Mouse (Mus musculus) liver, postnatal 0 days (tissue): Measurements from ENCODE around the gene Cmtr1. TPM values are rescaled to one million over a fixed set of nuclear protein-coding genes. Genes with fewer than 3 reads are reported as not detected.
A peak's percentile ranks its signal among the peaks of the same experiment; 100 is the strongest.

Experiments used
- ATAC-seq: fragments of 200-750 bp; cut with Nextera tagmentation; 2 replicates; pipeline ENCODE4 v1.8.0; 2017; ENCODE audit warnings: mild to moderate bottlenecking, moderate library complexity
- DNase-seq: peaks from one replicate; pipeline ENCODE4 v3.0.0-alpha.2; 2016
- H3K27ac ChIP-seq: fragments of 300-500 bp; sonication (generic); 2 replicates; pipeline ENCODE4 v1.5.1; 2014; ENCODE audit warnings: antibody characterized with exemption, moderate library complexity, mild to moderate bottlenecking, low read depth
- H3K27me3 ChIP-seq: fragments of 300-500 bp; sonication (generic); 2 replicates; pipeline ENCODE4 v1.6.1; 2014; ENCODE audit warnings: low read length, control low read depth, mixed read lengths; ENCODE audit not compliant: insufficient read depth
- H3K36me3 ChIP-seq: fragments of 300-500 bp; sonication (generic); replicated peaks from 2 replicates; pipeline ENCODE4 v1.6.1; 2014; ENCODE audit warnings: mild to moderate bottlenecking, control low read depth, low read length, moderate library complexity, mixed read lengths; ENCODE audit not compliant: insufficient read depth
- H3K4me1 ChIP-seq: fragments of 300-500 bp; sonication (generic); 2 replicates; pipeline ENCODE4 v1.6.1; 2014; ENCODE audit warnings: antibody characterized with exemption, mild to moderate bottlenecking, control low read depth; ENCODE audit not compliant: insufficient read depth
- H3K4me2 ChIP-seq: fragments of 300-500 bp; sonication (generic); 2 replicates; pipeline ENCODE4 v1.6.1; 2014; ENCODE audit warnings: low read depth, mild to moderate bottlenecking, low read length, moderate library complexity, mixed read lengths
- H3K4me3 ChIP-seq: fragments of 300-500 bp; sonication (generic); 2 replicates; pipeline ENCODE4 v1.5.1; 2014; ENCODE audit warnings: low read depth, low read length
- H3K9ac ChIP-seq: fragments of 300-500 bp; sonication (generic); replicated peaks from 2 replicates; pipeline ENCODE4 v1.6.1; 2014; ENCODE audit warnings: mild to moderate bottlenecking, moderate library complexity
- H3K9me3 ChIP-seq: fragments of 300-500 bp; sonication (generic); 2 replicates; pipeline ENCODE4 v1.6.1; 2016; ENCODE audit warnings: mild to moderate bottlenecking, control low read depth, low read length, mixed read lengths
- CTCF ChIP-seq: sonication (generic); IDR thresholded peaks from 2 replicates; pipeline ENCODE4 v1.5.1; 2016; ENCODE audit warnings: antibody characterized with exemption, low read depth
- EP300 ChIP-seq: IDR thresholded peaks from 2 replicates; pipeline ENCODE4 v1.6.1; 2016; ENCODE audit warnings: antibody characterized with exemption, low read depth, mild to moderate bottlenecking
- WGBS: fragments of 180-500 bp; shearing (Covaris S2); extraction: QIAGEN DNeasy Blood & Tissue Kit; methylation state at CpG from one replicate; pipeline ENCODE4 v1.1.7; 2014; ENCODE audit not compliant: insufficient replicate concordance; 5-methylcytosine and 5-hydroxymethylcytosine counted together
- polyA plus RNA-seq: library from polyadenylated mRNA; unstranded; fragments of >200 nt; fragmentation: Nextera tagmentation; extraction: Ambion mirVana; gene quantifications from 2 replicates; pipeline ENCODE4 v1.2.1, GENCODE M21; 2015

Cmtr1 gene
- polyA plus RNA-seq, 1 experiment from 2014 or later, result 57.2 TPM

DNA sequence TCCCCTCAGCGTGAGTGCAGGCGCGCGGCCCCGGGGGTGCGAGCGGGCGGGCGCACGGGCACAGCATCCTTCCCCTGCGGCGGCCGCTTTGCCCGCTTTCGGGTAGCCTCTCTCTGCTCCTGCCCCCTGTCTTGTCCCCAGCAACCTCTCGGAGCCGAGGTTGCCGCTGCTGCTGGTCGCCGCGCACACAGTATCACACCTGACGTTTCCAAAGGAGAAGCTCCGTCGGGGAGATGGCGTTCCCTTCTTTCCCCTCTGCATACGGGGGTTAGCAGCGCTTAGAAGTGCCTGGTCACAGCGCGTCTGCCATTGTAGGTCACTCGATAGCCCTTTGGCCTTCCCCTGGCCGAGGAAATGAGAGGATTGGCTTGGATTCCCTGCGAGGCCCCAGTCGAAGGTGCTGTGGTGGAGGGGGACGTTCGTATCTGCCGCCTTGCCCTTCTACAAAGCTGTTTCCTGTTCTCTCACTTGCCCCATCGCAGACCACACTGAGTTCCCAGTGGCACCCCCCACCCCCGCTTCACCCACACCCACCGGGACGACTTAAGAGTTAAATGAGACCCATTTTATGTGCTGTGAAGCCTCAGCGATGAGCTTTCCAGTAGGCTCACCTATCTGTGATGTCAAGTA, 482 bp downstream of the Cmtr1 start:
- H3K9me3 ChIP-seq, result no peaks in the 10 kb centered on the region
- H3K27me3 ChIP-seq, result no peaks in the 10 kb centered on the region
- ATAC-seq (peak; percentile 57), DNase-seq (no peak)
- H3K4me2 ChIP-seq, result peak overlapping the region; percentile 80
- WGBS, result under 1% methylated on average over 33 of the region's 41 CpGs
- peak overlapping the region; percentile 97 for H3K9ac ChIP-seq
- peaks cover 4% of the 10 kb centered on the region; the same call in 1 of the 2 replicates for H3K4me1 ChIP-seq
- H3K36me3 ChIP-seq, result peaks cover 23% of the 10 kb centered on the region
- TF ChIP-seq CTCF, result 0 out of 2 replicates have a peak, but pooled peaks have one; percentile 15
- TF ChIP-seq EP300, result no peak
- H3K27ac ChIP-seq, result peak overlapping the region; percentile 99
- peak overlapping the region; percentile 95 for H3K4me3 ChIP-seq

DNA sequence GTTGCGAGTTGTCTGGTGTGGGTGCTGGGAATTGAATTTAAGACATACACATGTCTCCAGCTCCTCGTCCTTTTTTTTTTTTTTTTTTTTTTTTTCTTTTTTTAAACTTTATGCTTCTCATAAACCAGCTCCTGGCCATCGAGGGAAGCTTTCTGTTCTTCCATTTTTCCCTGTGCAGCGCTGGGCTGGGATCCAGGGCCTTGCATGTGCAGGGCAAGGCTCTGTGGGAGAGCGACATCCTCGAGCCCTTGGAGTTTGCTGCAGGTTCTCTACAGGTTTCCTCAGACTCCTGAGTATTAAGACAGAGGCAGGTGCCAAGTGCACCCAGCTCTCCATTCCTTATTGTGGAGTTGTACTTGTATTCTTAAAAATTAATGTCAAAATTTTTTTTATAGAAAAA, 1.8 kb downstream of the Cmtr1 start:
- Histone ChIP-seq H3K4me2 (peak overlapping the region; percentile 80), H3K9ac (0 out of 2 replicates have a peak overlapping the region, but pooled peaks have one; percentile 21)
- no peak for DNase-seq

DNA sequence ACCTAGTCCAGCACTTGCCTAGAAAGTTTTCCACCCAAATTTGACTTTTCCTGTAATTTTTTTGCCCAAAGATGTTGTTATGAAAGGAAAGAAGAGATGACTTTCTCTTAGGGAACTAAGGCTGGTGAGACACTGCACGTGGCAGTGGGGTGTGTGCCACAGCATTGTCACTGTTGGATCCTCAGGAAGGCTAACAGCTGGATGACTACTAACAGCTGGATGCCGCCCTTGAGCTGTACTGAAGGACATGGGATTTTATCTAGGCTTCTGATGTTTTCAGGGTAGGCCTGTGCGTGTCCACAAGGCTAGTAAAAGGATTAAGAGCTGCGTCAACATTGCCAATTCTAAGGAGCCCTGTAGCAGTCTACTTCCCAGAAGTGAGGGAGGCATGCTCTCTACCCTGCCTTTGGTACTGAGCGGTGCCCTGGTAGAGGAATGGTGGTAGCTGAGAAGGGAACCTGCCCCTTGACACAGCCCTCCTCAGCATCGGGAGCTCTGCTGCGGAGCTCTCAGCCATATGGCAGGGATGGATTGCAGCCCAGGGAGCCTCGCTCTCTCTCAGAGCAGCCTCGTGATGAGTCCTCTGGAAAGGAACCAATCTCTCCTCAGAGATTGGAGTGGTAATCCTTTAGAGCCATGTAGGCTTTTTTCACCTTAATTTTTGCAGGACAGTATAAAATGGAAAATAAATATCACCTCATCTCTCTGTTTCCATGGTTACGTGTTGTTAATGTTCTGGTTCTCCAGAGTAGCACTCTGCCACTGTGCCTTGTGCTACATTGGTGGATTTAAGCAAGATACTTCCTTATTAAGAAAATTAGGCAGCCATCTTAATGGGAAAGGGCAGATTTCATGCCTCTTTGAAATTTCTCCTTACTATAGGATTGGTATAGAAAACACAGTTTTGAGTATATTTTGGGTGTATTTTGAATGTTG, 7.9 kb downstream of the Cmtr1 start:
- ATAC-seq, result no peak
- Histone ChIP-seq H3K36me3 (peaks cover 63% of the 10 kb centered on the region), H3K4me1 (peaks cover 16% of the 10 kb centered on the region), H3K27ac (no peak overlapping the region), H3K4me2 (no peak overlapping the region), H3K9ac (no peak overlapping the region), H3K9me3 (no peaks in the 10 kb centered on the region), H3K4me3 (no peak overlapping the region), H3K27me3 (no peaks in the 10 kb centered on the region)
- TF ChIP-seq EP300 (no peak), CTCF (no peak)
- no peak for DNase-seq
- 90% methylated on average over 10 of the region's 10 CpGs for WGBS

More for the DNA sequence above, 1.8 kb downstream of the Cmtr1 start:
- no peak for ATAC-seq
- H3K27me3 ChIP-seq, result no peaks in the 10 kb centered on the region
- no peak overlapping the region for H3K27ac ChIP-seq
- no peaks in the 10 kb centered on the region for H3K9me3 ChIP-seq
- TF ChIP-seq CTCF, result no peak
- TF ChIP-seq EP300, result no peak
- peaks cover 34% of the 10 kb centered on the region for H3K36me3 ChIP-seq
- H3K4me1 ChIP-seq, result peaks cover 4% of the 10 kb centered on the region; the same call in 1 of the 2 replicates
- 81% methylated on average over 6 of the region's 6 CpGs for WGBS
- H3K4me3 ChIP-seq, result peak overlapping the region; percentile 95; the same call in 1 of the 2 replicates

DNA sequence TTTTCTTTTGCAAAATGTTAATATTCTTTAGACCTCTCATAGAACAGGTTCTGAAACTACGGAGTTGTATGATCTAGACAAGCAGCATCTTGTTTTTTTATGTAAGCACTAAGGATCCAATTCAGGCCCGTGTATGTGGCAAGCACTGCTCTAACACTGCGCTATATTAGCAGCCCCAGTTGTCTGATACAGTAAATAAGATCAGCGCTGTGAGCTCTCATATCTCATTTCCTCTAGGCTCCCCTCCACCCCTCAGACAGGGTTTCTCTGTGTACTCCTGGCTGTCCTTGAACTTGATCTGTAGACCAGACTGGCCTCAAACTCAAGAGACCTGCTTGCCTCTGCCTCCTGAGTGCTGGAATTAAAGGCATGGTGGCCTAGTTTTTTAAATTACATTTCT, 8.6 kb downstream of the Cmtr1 start:
- Histone ChIP-seq H3K4me2 (0 out of 2 replicates have a peak overlapping the region, but pooled peaks have one; percentile 39), H3K36me3 (peaks cover 66% of the 10 kb centered on the region), H3K9me3 (no peaks in the 10 kb centered on the region), H3K4me1 (peaks cover 16% of the 10 kb centered on the region), H3K27me3 (no peaks in the 10 kb centered on the region), H3K27ac (peak overlapping the region; percentile 57; the same call in 1 of the 2 replicates), H3K4me3 (no peak overlapping the region), H3K9ac (no peak overlapping the region)
- ATAC-seq (no peak), DNase-seq (no peak)
- WGBS, result 63% methylated on average over 4 of the region's 4 CpGs
- no peak for TF ChIP-seq EP300

DNA sequence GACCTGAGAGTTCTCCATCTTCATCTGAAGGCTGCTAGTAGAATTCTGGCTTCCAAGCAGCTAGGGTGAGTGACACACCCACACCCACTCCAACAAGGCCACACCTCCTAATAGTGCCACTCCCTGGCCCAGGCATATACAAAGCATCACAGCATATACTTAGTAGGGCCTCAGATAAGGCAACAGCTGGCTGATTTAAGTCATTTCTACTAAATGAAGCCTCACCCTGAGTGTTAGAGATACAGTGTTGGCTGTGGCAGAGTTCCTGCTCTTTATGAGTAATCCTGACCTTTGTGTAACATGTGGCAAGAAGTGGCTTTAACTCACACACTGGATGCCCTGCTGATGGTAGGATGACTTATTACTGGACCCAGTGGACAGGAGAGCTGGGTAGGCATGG, 9.5 kb downstream of the Cmtr1 start:
- H3K4me2 ChIP-seq, result peak overlapping the region; percentile 39
- H3K9ac ChIP-seq, result no peak overlapping the region
- peaks cover 63% of the 10 kb centered on the region for H3K36me3 ChIP-seq
- 0 out of 2 replicates have a peak overlapping the region, but pooled peaks have one; percentile 48 for H3K27ac ChIP-seq
- no peak overlapping the region for H3K4me3 ChIP-seq
- TF ChIP-seq CTCF, result no peak
- no peak for TF ChIP-seq EP300
- peaks cover 16% of the 10 kb centered on the region for H3K4me1 ChIP-seq
- DNase-seq (peak; percentile 32), ATAC-seq (peak; percentile 88)
- H3K27me3 ChIP-seq, result no peaks in the 10 kb centered on the region
- no peaks in the 10 kb centered on the region for H3K9me3 ChIP-seq

DNA sequence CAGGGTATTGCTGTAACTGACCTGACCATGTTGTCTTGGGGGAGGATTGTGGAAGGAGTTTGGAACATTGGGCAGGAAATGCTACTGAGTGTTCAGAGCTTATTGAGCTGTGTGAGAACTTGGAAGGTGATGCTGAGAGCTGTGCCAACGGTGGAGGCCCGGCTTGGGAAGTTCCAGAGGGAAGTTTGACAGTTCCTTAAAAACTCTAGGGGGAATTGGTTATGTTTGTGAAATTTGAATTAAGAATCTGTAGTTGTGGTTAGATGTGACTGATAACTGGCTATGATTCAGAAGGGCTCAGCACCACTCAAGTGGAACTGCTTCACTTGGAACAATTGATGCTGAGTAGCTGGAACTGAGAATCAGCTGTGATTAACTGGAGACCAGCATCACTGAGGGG, 10.6 kb downstream of the Cmtr1 start:
- no peak overlapping the region for H3K27ac ChIP-seq
- WGBS, result 86% methylated on average over 2 of the region's 2 CpGs

More for the DNA sequence above, 10.6 kb downstream of the Cmtr1 start:
- ATAC-seq (no peak), DNase-seq (no peak)
- TF ChIP-seq CTCF (no peak), EP300 (no peak)
- Histone ChIP-seq H3K36me3 (peaks cover 67% of the 10 kb centered on the region), H3K9ac (no peak overlapping the region), H3K27me3 (no peaks in the 10 kb centered on the region), H3K4me3 (no peak overlapping the region), H3K4me1 (peaks cover 16% of the 10 kb centered on the region), H3K4me2 (no peak overlapping the region), H3K9me3 (no peaks in the 10 kb centered on the region)
